Mouse (Mus musculus): Measurements from ENCODE around the gene Tas2r139.
"Not testable (repeated sequence)": the region's sequence is repeated elsewhere in the genome, so short reads cannot be mapped to it uniquely, and the experiment has no call there.

Tas2r139 gene

DNA sequence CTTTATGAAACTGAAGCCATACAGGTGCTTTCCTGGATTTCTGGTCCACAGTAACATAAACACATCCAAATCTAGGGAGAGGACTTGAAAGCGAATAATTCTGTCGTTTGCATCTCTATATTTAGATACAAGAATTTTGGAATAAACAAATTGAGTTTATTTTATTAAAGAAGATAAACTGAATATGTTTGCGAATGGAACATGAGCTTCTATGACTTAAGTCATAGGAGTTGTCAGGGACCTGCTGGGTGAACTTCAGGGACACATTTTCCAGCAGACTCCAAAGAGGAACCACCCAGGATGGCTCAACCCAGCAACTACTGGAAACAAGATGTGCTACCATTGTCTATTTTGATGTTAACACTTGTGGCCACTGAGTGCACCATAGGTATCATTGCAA, at the start of gene Tas2r139:
TSS of gene Tas2r139 (plus strand) at position 301 of the 400 bp plus-strand sequence.
- no peak for DNase-seq

DNA sequence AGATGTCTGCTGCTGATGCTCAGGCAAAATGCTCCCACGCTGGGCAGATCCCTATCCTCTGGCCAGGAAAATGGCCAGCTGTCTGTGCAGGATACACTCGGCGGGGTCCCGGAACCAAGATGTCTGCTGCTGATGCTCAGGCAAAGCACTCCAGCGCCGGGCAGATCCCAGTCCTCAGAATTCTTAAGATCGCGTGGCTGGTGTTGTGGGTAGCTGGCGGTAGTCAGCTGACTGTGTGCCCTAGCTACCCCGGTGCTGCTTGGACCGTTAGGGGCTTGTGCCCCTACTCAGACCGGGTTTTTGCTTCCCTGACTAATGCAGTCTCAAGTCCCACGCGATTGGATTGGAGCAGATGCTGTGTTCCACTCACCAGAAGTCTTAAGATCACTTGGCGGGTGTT, 10.4 kb downstream of the Tas2r139 start:
- DNase-seq, result not testable (repeated sequence)

DNA sequence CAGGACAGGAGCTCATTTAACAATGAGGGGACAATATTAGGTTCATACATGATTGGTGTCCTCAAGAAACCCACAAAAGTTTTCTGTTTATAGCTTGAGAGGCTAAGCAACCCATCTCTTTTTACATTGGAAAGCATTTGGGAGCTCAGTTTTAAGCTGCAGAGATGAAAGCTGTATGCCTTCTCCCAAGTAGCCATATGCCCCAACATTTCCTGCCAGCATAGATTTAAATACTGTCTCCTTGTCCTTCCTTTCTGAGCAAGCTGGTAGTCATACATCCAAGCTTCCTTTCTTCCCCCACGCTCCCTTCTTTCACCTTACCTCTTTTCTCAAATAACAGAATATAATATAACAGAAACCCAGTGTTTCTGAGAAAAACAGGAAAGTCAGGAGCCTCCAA, 41.7 kb downstream of the Tas2r139 start:
- no peak for DNase-seq

DNA sequence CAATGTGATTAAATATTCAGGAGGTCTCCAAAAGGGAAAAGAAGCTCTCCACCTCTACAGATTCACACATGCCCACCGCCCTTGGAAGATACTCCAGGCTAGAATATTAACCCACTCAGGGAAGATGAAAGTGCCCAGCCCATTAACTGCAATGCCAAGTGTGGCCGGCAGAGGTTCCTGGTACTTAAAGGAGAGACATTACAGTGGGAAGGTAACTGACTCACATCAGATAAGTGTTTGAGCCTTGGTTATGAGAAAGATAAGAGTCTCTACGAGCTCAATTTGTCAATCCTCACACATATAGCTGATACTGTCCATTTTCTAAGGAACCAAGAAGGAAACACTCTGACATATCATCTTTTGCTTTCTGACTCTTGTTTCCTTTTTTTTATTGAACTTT, 45.5 kb downstream of the Tas2r139 start:
- DNase-seq, result no peak

All from B cell, adult 2 months (primary cell).